Mouse (Mus musculus) left cerebral cortex, postnatal 36 days (tissue): Measurements from ENCODE around the gene Tff2. TPM values are rescaled to one million over a fixed set of nuclear protein-coding genes. Genes with fewer than 3 reads are reported as not detected.

Source experiments
- DNase-seq, 2 experiments: peaks; one replicate each; pipeline ENCODE4 v3.0.0; 2021 to 2022; ENCODE audit warnings: low spot score in 2 of 2, mixed read lengths in 1 of 2
- intact Hi-C: fragments of 180-260 bp; cut with DNase I; formaldehyde crosslinking; loops from one replicate; pipeline ENCODE4 v1.15.1; 2025
- total RNA-seq, 2 experiments: library from RNA; stranded (reverse); gene quantifications; 2 replicates each; pipeline ENCODE4 v1.2.3; 2021

Tff2 gene
- total RNA-seq, 2 experiments from 2014 or later: not detected

- intact Hi-C loops: no loop called here
These were observed 49.3 kb downstream of the Tff2 start for GRCm38 (mm10) chr17:31094781-31095180.

More at GRCm38 (mm10) chr17:31094781-31095180, 49.3 kb downstream of the Tff2 start:
- DNase-seq: no peak

Other genes starting within 250 kb of the Tff2 start
- gene Glp1r, start 242.5 kb downstream of the Tff2 start, total RNA-seq: 1 to 10 TPM in 1 of 2 experiments, under 1 TPM in 1; 0.42 to 1.1 TPM
- gene Umodl1, start 189.6 kb downstream of the Tff2 start, total RNA-seq: under 1 TPM; 0.17 to 0.34 TPM
- gene Abcg1, start 86.6 kb downstream of the Tff2 start, total RNA-seq: 10 to 100 TPM; 65.5 to 77.2 TPM
- gene Tff3, start 14.6 kb downstream of the Tff2 start, total RNA-seq: not detected
- not detected for gene Tff1, start 21.0 kb upstream of the Tff2 start, total RNA-seq
- not detected for gene Tmprss3, start 54.7 kb upstream of the Tff2 start, total RNA-seq
- not detected for gene Ubash3a, start 63.6 kb upstream of the Tff2 start, total RNA-seq
- 10 to 100 TPM; 14.0 to 15.1 TPM for gene Rsph1, start 133.1 kb upstream of the Tff2 start, total RNA-seq
- 1 to 10 TPM; 8.2 to 9.9 TPM for gene Slc37a1, start 142.5 kb upstream of the Tff2 start, total RNA-seq
- 10 to 100 TPM; 19.7 to 30.6 TPM for gene Pde9a, start 241.9 kb upstream of the Tff2 start, total RNA-seq